Mouse (Mus musculus) frontal cortex, postnatal 36 days (tissue): ENCODE measurements around the gene Mettl7b.
A peak's percentile ranks its signal among the peaks of the same experiment; 100 is the strongest.

ENCODE experiments used
- DNase-seq, 2 experiments: peaks; one replicate each; pipeline ENCODE4 v3.0.0; 2022; ENCODE audit warnings: low spot score in 2 of 2

The Mettl7b gene

GRCm38 (mm10) chr10:128947496-128947895 lies 13.3 kb downstream of the Mettl7b start:
- DNase-seq, result no peak

- no peak for DNase-seq
Measured at GRCm38 (mm10) chr10:128945675-128946074, 15.1 kb downstream of the Mettl7b start.

GRCm38 (mm10) chr10:128940475-128941061 lies 20.2 kb downstream of the Mettl7b start:
- no peak for DNase-seq

GRCm38 (mm10) chr10:128938974-128939373 lies 21.8 kb downstream of the Mettl7b start:
- no peak for DNase-seq

GRCm38 (mm10) chr10:128938457-128938856 lies 22.3 kb downstream of the Mettl7b start:
- DNase-seq, result no peak

GRCm38 (mm10) chr10:128937756-128938390 lies 22.9 kb downstream of the Mettl7b start:
- DNase-seq, result no peak

- DNase-seq, result no peak
Measured at GRCm38 (mm10) chr10:128935826-128936440, 24.9 kb downstream of the Mettl7b start.

GRCm38 (mm10) chr10:128934997-128935787 lies 25.6 kb downstream of the Mettl7b start:
- no peak for DNase-seq

- DNase-seq, result no peak
Measured at GRCm38 (mm10) chr10:128933976-128934721, 26.6 kb downstream of the Mettl7b start.

- no peak for DNase-seq
Measured at GRCm38 (mm10) chr10:128933574-128933973, 27.2 kb downstream of the Mettl7b start, which contains the start of gene Itga7. TSS of gene Itga7 (plus strand) at chr10:128933818.

- DNase-seq, result no peak
Measured at GRCm38 (mm10) chr10:128931441-128931840, 29.3 kb downstream of the Mettl7b start.

- no peak for DNase-seq
Measured at GRCm38 (mm10) chr10:128929638-128930378, 31.0 kb downstream of the Mettl7b start.

- no peak for DNase-seq
Measured at GRCm38 (mm10) chr10:128928356-128928755, 32.4 kb downstream of the Mettl7b start.

GRCm38 (mm10) chr10:128923935-128924334 lies 36.9 kb downstream of the Mettl7b start, which contains the start of gene Bloc1s1:
TSS of gene Bloc1s1 (minus strand) at chr10:128924035.
- DNase-seq, result no peak

GRCm38 (mm10) chr10:128923013-128923691 lies 37.6 kb downstream of the Mettl7b start:
- DNase-seq, result peak; percentile 94 to 96

- DNase-seq, result no peak
Measured at GRCm38 (mm10) chr10:128922822-128923012, 38.1 kb downstream of the Mettl7b start, which contains the start of gene Rdh5. TSS of gene Rdh5 (minus strand) at chr10:128922888.

- DNase-seq, result no peak
Measured at GRCm38 (mm10) chr10:128921883-128922821, 38.6 kb downstream of the Mettl7b start.

- DNase-seq, result no peak
Measured at GRCm38 (mm10) chr10:128921251-128921650, 39.5 kb downstream of the Mettl7b start.

- no peak for DNase-seq
Measured at GRCm38 (mm10) chr10:128920736-128921161, 40.0 kb downstream of the Mettl7b start.
